Mouse (Mus musculus) gastrocnemius, postnatal 10 days (tissue): Measurements from ENCODE around the gene Fbxo11. TPM values are rescaled to one million over a fixed set of nuclear protein-coding genes. Genes with fewer than 3 reads are reported as not detected.
"Not testable (repeated sequence)": the region's sequence is repeated elsewhere in the genome, so short reads cannot be mapped to it uniquely, and the experiment has no call there.

Experiments used
- DNase-seq: peaks from one replicate; pipeline ENCODE4 v3.0.0; 2021; ENCODE audit warnings: mixed read lengths
- total RNA-seq, 2 experiments: library from RNA; stranded (reverse); gene quantifications; 2 replicates each; pipeline ENCODE4 v1.2.3; 2021

The Fbxo11 gene
- total RNA-seq, 2 experiments from 2014 or later = 37.7 to 50.5 TPM

DNA sequence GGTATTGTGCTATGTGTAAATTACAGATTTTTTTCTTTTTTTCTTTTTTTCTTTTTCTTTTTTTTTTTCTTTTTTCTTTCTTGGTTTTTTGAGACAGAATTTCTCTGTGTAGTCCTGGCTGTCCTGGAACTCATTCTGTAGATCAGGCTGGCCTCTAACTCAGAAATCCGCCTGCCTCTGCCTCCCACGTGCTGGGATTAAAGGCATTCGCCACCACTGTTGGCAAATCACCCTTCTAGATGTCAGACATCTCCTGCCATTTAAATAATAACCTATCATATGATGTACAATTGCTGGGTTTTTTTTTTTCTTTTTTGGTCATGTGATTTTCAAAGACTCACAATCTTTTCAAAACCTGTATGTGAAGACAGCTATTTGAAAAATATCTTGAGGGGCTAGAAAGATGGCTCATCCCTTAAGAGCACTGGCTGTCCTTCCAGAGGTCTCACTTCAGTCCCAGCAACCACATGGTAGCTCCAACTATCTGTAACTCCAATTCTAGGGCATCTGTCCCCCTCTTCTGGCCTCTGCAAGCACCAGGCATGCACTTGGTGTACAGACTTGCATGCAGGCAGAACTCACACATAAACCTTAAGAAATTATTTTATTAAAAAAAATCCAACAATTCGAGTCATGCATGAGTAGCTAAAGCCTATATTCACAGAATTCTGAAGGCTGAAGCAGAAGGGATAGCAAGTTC, 2.3 kb upstream of the Fbxo11 start:
- no peak for DNase-seq

DNA sequence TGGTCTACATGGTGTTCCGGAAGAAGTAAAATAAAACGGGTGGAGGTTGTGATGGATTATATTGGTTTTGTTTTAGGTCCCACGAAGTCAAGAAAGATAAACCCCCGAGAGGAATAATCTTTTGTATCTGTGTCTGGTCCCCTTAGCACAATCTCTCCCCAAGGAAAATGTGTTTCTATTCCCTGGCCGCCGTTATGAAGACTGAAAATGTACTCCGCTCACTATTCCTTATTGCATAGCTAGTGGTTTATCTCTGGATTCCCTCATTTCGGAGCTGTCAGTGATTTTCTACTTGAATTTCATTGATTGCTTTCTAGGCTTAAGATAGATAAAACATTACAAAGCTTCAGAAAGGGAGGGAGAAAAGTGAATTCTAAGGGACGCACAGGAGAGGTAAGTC, 1.7 kb upstream of the Fbxo11 start:
- no peak for DNase-seq

DNA sequence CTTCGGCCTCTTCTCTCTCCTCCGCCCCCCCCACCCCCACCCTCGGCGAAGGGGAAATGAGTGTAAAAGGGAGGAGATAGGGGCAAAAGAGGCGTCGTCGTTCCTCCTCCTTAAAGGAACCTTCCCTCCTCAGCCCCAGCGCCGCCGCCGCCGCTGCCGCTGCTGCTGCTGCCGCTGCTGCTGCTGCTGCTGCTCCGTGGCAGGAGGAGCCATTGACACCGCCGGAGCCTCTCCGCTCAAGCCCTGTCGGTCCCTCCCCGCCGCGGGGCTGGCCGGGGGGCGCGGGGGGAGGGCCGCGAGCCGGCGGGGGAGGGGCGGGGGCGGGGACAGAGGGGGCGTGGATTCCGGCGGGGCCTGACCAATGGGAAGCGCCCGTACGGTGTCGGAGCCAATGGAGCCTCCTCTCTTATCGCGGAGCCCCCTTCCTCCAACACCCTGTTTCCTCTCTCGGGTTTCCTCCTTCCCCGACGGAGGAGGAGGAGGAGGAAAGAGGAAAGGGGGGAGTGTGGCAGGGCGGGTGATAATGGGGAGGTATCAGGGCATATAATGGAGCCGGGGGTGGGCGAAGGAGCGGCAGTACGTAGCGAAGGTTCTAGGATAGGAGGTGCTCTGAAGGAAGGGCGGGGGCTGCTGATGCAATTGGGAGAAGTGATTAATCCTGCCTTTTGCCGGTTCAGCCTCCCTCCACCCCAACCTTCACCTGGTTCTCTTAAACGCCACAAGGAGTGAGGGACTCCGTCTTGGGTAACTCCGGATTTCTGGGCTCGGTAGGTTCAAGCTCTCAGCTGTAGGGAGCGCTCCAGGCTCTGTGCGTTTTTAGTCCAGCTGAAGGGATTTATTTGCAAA, 933 bp upstream of the Fbxo11 start:
- DNase-seq = peak; percentile 83

DNA sequence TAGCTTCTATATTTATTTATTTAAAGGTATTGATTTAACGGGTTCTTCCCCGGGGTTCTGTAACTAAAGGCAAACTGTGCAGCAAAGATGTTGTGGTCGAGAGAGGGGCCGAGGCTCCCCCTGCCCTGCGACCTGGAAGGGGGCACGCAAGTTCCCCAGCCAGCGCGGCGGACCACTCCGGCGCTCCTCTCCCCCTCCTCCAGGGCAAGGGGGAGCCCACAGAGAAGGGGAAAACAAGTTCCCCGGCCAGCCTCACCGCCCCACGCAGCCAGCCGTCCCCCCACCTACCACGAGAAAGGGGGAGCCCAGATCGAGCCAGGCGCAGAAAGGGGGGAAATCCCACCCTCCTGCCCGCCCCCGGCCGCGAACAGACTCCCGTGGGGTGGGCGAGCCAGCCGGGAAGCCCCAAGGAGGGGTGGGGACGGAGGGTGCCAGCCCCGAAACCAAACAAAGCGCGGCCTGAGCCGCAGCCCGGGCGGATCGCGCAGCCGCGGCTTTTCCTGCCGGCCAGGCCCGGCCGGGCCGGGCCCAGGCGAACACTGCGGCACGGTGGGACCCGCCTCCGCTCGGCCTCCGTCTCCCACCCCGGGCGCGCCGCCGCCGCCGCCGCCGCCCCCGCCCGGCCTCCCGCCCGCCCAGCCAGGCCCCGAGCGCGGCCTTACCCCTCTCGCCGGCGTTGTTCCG, 602 bp downstream of the Fbxo11 start:
- no peak for DNase-seq

DNA sequence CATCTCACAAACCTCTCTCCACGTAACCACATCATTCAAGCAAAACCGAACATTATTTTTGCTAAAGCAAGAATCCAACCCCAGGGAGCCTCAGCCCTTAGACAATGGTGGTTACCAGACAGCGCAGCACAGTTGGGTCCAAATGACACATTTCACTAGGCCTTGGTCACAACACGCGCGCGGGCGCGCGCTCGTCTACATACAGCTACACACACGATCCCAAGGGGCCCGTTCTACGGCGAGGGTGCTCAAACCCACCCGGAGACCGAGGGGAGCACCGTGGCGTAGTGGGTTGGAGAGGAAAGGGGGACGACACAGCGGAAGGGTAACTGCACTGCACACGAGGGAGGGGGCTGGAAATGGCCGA, 1.1 kb downstream of the Fbxo11 start:
- DNase-seq = peak; percentile 44

DNA sequence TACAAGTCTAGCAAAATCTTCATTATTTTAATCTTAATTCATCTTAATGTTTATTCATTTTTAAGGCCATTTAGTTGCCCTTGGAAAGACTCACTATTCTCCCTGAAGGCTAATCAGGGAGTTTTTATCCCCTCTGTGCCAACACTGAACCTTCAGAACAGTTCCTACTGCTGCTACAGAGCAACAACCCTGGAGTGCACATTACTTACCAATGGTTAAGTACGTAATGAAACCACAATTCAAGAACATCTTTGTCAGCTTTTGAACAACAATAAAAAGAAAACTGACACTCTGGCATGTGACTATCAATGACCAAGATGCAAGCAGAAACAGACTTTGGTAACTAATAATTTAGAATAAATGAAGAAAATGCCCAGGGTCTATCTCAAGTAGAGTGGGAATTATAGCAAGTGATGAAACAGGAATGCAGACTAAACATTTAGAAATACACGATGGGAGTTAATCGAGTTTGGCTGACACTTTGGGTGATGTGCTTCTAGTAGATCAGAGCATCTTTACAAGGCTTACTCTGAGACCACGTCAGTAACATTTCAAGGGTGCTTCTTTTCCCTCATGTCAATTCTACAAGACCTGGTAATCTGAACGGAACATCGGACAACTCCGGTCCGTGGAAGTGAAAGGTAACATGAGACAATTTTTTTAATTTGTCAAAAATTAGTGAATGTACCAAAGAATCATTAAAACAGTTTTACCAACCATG, 2.1 kb downstream of the Fbxo11 start:
- DNase-seq = no peak

DNA sequence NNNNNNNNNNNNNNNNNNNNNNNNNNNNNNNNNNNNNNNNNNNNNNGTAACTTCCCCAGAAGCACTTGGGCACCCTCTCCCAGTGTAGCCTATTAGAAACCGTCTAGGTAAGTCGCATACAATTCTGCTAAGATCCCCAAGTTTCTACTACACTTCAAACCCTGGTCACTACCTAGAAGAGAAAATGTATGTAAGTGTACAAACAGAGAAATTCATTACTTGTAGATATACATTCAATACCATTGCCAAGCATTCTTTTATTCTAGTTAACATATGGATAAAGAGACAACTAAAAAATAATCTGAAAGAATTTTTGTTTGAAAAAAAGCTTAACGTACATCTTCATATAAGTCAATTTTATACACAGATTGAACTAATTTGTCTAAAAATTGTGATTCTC, 3.1 kb downstream of the Fbxo11 start:
- DNase-seq = no peak

DNA sequence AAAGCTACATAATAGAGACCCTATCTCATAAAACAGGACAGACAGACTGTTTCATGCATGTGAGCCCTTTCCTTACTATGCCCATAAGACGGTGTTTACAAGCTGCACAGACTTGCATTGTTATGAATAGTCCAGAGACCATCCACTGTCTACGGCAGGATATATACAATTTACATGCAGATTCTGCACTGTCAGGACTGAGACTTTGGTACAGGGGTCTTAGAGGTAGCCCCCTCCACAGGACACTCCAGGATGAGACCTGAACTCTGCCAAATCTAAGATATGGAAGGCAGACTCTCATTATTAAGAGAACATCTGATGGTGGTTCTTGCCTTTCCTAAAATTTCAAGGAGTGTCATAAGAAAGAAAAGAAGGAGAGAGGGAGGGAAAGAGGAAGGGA, 6.8 kb downstream of the Fbxo11 start:
- DNase-seq = no peak

DNA sequence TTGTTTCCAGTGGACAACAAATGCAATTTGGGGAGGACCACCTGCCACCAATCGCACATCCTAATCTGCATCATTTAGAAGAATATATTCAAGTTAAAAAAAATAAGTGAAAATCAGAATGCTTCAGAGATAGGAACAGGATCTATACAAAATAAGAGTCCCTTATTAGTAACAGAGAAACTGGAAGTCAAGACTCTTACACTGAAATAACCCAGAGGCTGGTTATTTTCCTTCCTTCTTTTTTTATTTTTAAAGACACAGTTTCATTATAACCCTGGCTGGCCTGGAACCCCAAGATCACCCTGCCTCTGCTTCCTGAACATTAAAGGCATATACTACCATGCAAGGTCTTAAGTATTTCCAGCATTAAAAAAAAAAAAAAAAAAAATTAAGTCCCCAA, 7.2 kb downstream of the Fbxo11 start:
- no peak for DNase-seq

DNA sequence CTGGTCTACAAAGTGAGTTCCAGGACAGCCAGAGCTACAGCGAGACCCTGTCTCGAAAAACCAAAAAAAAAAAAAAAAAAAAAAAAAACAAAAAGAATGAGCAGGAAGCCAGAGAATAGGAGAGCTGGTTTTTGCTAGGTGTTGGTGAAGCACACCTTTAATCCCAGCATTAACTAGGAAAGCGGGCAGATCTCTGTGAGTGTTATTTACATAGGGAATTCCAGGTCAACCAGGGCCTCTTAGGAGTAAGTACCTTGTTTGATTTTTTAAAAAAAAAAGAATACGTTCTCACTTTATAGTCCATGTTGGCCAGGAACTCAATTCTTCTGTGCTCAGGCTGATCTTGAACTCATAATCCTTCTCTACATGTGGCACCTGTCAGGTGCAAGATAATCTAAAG, 13.4 kb downstream of the Fbxo11 start:
- DNase-seq = no peak

DNA sequence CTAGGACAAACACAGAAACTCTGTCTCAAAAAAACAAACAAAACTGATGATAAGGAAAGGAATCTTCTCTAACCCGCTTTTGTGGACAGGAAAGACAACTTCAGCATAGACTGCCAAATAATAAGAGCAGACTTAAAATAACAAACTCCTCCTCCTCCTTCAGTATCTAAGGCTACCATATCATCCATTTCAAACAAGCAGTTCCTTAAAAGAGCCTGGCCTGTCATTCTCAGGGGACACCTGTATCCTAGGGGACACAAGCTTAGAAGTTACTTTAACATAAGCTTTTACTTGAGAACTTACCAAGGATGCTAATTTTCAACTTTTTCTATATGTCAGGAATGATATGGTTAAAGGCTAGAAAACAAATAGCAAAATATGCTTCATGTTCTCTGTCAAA, 14.2 kb downstream of the Fbxo11 start:
- DNase-seq = no peak

DNA sequence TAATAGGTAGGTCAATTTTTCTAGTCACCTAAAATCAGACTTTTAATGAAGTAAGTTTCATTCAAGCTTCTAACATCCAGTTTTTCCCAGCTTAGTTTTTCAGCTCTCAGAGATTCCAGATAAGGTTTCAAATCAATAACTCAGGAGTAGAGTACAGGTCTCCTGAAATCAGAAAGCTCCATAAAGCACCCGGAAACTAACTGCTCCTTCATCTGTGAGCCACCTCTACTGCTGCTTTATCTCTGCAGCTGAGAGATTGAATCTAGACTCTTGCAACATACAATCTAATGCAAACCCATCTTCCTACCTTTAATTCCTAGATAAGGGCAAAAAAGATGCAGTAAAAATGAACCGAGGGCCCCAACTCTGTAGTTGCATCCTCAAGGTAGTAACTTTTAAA, 14.8 kb downstream of the Fbxo11 start:
- DNase-seq = no peak

DNA sequence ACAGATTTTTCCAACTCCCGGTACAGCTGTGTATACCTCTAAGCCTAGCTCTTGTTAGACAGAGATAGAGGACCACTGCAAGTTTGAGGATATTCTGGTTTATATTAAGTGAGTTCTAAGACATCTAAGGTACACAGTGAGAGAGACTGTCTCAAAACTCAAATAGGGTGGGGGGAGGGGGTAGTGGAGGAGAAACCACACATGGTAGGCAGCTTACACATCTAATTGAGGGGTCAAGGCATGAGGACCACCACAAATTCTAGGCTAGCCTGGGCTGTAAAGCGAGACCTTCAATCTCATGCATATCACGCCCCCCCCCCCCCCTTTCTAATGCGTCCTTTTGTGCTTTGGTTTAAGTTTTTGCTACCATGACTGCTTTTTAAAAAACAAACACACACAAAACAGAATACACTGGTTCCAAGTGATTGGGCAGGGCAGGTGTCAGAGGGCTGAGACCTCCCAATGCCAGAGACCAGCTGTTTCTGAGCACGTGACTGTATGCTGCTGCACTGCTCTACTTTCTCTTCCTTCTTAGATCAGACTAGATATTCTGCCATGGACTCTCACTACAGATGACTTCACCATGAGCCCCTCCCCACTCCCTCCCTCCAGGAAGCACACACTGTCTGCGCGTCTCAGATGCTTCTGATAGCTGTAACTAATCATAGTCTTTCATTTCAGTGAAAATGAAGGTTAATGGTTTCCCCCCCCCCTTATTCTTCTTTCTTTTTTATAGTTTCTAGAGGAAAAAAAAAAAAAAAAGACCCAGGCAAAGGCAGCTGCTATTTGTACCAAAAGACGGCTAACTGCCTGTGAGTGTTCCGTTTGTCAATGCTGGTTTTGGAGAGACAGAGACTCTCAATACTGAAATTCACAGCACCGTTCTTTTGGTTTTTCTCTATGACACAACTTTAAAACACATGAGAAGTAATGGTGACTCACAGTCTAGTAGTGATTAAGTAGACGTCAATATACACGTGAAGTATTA, 22.7 kb downstream of the Fbxo11 start:
- DNase-seq = peak; percentile 9

DNA sequence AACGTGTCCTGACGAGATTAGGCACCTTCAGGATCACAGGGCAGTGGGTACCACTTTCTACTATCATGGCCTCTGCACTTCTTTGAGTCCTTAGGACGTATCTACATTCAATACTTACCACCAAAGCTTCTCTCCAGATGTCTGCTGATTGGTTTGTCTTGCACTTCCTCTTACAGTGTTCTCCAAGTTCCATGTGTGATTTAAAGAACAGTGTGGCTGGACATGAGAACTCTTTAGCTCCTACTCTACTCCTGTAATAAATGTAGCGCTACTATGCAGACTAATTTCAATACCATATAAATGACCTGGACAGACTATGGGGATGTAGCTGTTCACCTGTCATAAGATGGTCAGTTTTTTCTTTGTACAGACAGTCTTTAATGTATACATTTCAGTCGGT, 24.3 kb downstream of the Fbxo11 start:
- DNase-seq = no peak

DNA sequence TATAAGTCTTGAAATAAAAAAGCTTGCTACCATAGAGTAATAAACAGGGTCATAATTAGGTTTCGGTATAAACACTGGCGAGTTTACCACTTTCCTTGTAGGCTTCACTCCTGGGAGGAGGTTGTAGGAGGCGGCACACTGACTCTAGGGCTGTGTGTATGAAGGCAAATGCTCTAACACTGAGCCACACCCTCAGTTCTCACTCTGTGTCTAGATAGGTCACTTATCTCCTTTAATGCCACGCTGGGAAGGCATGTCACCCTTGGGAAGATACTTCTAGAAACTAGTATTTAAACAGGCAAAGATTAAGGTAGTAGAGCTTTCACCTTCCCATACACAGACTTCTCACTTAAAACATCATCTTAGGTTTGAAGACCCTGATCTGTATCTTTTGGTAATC, 30.7 kb downstream of the Fbxo11 start:
- no peak for DNase-seq

DNA sequence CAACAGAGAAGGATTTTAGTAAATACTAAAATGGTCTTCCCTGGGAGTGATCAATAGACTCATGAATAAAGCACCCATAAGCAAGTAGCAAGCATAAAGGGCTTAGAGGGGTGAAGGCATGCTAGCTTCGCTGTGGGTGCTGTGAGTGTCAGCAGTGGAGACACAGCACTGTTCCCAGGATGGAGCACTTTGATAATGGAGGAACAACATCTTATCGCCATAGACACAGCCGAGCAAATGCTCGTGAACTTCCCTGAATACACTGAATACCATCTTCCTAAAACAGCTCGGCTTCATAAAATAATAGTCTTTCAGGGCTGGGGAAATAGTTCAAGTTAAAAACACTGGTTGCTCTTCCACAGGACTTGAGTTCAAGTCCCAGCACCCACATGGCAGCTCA, 33.3 kb downstream of the Fbxo11 start:
- DNase-seq = no peak

DNA sequence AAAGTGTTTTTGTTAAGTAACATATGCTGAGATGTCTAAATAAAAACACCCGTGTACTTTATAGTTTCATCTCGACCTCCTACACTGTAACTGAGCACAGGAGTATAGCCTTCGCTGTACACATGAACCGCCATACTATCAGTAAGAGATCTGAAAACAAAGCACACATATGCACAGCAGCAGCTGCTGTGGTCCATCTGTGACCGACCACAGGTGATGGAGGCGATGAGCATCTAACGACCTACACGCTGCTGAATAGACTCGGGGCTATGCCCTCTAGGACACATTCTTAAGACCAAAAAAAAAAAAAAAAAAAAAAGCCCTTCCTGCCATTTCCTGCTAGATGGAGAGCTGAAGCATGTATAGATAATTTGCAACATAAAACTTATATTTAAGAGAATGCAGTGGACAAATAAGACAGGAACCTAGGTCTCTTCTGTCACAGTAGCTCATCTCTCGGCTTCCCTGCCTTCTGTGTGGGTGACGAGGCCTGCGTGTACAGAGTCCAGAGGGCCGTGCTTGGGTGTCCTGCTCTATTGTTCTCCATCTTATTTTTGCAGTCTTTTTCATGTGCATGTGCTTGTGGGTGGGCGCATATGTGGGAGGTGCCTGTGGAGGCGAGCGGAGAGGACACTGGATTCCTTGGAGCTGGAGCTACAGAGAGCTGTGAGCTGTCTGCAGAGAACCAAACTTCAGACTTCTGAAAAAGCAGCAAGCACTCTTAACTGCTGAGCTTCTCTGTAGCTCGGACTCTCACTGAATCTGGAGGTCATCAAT, 35.7 kb downstream of the Fbxo11 start:
- DNase-seq = no peak

DNA sequence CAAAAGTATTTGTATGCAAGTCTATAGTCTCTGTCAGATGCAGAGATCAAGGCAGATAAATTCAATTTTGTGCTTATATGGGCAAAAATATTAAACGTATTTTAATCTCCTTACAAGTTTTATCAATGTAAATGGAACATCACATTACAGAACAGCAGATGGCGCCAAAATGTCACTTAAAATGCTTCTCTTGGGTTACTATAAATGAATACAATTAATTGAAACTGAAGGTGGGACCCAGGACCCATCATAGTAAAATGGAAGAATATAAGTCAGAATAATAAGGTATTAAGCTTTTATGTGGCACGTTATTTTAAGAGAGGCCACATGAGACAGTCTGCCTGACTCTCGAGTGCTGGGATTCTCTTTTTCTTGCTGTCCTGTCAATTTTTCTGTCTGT, 39.9 kb downstream of the Fbxo11 start:
- peak; percentile 21 for DNase-seq

DNA sequence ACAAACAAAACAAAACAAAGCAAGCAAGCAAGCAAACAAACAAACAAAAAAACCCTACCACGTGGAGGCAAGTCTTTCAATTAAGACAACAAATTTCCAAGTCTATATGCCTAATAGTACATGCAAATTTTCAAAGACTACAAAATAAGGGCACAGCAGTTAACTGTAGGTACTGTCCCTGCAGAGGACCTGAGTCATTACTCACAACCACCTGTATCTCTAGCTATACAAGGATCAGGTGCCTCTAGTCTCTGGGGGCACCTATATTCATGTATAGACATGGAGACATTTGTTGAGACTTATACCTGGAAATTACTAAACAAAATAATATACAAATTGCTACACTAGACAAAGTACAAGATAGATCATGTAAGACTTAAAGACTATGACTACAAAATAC, 41.2 kb downstream of the Fbxo11 start:
- no peak for DNase-seq

DNA sequence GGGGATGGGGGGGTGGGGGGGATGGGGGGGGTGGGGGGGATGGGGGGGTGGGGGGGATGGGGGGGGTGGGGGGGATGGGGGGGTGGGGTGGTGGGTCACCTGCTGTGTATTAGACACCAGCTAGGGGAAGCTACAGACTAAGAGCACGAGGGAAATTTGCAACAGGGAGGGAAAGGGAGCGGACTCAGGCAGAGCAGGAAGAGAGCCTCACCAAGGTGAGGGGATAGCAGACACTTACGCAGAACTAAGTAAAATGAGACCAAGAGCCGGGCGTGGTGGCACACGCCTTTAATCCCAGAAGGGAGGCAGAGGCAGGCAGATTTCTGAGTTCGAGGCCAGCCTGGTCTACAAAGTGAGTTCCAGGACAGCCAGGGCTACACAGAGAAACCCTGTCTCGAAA, 49.1 kb downstream of the Fbxo11 start:
- not testable (repeated sequence) for DNase-seq

DNA sequence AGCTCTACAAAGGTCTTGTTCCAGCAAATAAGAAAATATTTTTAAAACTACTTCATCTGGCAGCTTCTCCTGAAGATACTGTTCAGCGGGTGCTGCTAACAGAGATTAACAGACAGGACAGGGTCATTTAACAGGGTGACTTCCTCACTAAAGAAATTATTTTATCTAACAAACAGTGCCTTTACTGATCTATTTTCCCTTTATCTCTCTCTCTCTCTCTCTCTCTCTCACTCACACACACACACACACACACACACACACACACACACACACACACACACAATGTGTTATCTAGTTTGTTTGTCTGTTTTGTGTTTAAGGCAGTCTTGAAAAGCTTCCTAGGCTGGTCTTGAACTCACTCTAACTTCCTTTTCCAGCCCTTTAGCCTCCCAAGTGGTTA, 50.6 kb downstream of the Fbxo11 start:
- no peak for DNase-seq
